In genomic region chr2:3365127-3365526, GRCm38 (mm10) we compare ENCODE assay signal across 24 mouse cellular contexts. TPM values are rescaled to one million over a fixed set of nuclear protein-coding genes. Genes with fewer than 3 reads are reported as not detected.
A peak's percentile ranks its signal among the peaks of the same experiment; 100 is the strongest.
DNase-seq lines count a peak whose midpoint lies in the region; ATAC-seq and TF ChIP-seq lines count a peak whose summit lies in the region.
"Had no signal": no experiment of that assay in that cellular context is flagged by ENCODE, and none has a peak within 500 bp of the region (broad histone marks: within the 10 kb centered on the region; RNA-seq: fewer than 3 reads in every experiment).

No protein-coding gene starts in this region.

- H3K36me3 ChIP-seq in midbrain, embryonic 15.5 days (replicated peaks), result no peaks in the 10 kb centered on the region
- H3K36me3 ChIP-seq in midbrain, embryonic 11.5 days (ENCODE audit: control insufficient read depth, insufficient read depth, low read length), result no peaks in the 10 kb centered on the region
- H3K36me3 ChIP-seq: embryonic facial prominence, embryonic 12.5 days; forebrain, embryonic 12.5 days; heart, embryonic 12.5 days; hindbrain, embryonic 10.5 days; hindbrain, embryonic 15.5 days had no signal

- H3K27ac ChIP-seq in gastrocnemius, adult 2 months, result no peak overlapping the region
- H3K27ac ChIP-seq in midbrain, embryonic 15.5 days, result no peak overlapping the region
- H3K27ac ChIP-seq in midbrain, embryonic 11.5 days (ENCODE audit: low read depth, low read length), result no peak overlapping the region
- H3K27ac ChIP-seq: embryonic facial prominence, embryonic 12.5 days; forebrain, embryonic 12.5 days; hindbrain, embryonic 10.5 days; hindbrain, embryonic 15.5 days had no signal

- no peaks in the 10 kb centered on the region for H3K9me3 ChIP-seq in midbrain, embryonic 15.5 days
- no peaks in the 10 kb centered on the region for H3K9me3 ChIP-seq in midbrain, embryonic 11.5 days (ENCODE audit: control insufficient read depth, low read length)
- H3K9me3 ChIP-seq: embryonic facial prominence, embryonic 12.5 days; forebrain, embryonic 12.5 days; heart, embryonic 12.5 days; hindbrain, embryonic 10.5 days; hindbrain, embryonic 15.5 days had no signal

- no peaks in the 10 kb centered on the region for H3K4me1 ChIP-seq in midbrain, embryonic 15.5 days
- H3K4me1 ChIP-seq in midbrain, embryonic 11.5 days (ENCODE audit: control insufficient read depth, insufficient read depth, low read length), result no peaks in the 10 kb centered on the region
- H3K4me1 ChIP-seq: embryonic facial prominence, embryonic 12.5 days; heart, embryonic 12.5 days; hindbrain, embryonic 10.5 days; hindbrain, embryonic 15.5 days had no signal

- peak; percentile 31; the same call in 1 of the 2 replicates for TF ChIP-seq CTCF in gastrocnemius, adult 2 months (IDR thresholded peaks at IDR 0.05)

- intact Hi-C loops in gastrocnemius, adult 2 months (cut with DNase I), result no loop called here
- intact Hi-C loops in gastrocnemius, postnatal 14 days (cut with DNase I; ENCODE audit: low total_unique reads), result no loop called here
- intact Hi-C loops in left cerebral cortex, postnatal 14 days (cut with DNase I), result no loop called here

- no peaks in the 10 kb centered on the region for H3K27me3 ChIP-seq in midbrain, embryonic 15.5 days (replicated peaks)
- H3K27me3 ChIP-seq in midbrain, embryonic 11.5 days (ENCODE audit: control insufficient read depth, insufficient read depth, low read length), result no peaks in the 10 kb centered on the region
- H3K27me3 ChIP-seq: embryonic facial prominence, embryonic 12.5 days; forebrain, embryonic 12.5 days; hindbrain, embryonic 15.5 days had no signal

- H3K4me2 ChIP-seq in midbrain, embryonic 15.5 days, result no peak overlapping the region
- no peak overlapping the region for H3K4me2 ChIP-seq in midbrain, embryonic 11.5 days
- H3K4me2 ChIP-seq: embryonic facial prominence, embryonic 12.5 days; forebrain, embryonic 12.5 days; heart, embryonic 12.5 days; hindbrain, embryonic 15.5 days had no signal

- no peak overlapping the region for H3K4me3 ChIP-seq in gastrocnemius, adult 2 months
- no peak overlapping the region for H3K4me3 ChIP-seq in midbrain, embryonic 15.5 days
- no peak overlapping the region for H3K4me3 ChIP-seq in midbrain, embryonic 11.5 days (ENCODE audit: low read depth, low read length)
- H3K4me3 ChIP-seq: embryonic facial prominence, embryonic 12.5 days; forebrain, embryonic 12.5 days; heart, embryonic 12.5 days; hindbrain, embryonic 10.5 days; hindbrain, embryonic 15.5 days had no signal

- DNase-seq in gastrocnemius, adult 2 months, result no peak
- no peak for DNase-seq in gastrocnemius, postnatal 14 days
- no peak for DNase-seq in midbrain, embryonic 11.5 days (ENCODE audit: low spot score, missing footprints)
- peak; percentile 65 for DNase-seq in retina, postnatal 1 day
- no peak for DNase-seq in left cerebral cortex, postnatal 14 days (ENCODE audit: low spot score in 2 of 2)
- DNase-seq: adrenal gland, adult 2 months; adrenal gland, postnatal 36 days; cerebellum, adult 11 months; cerebellum, adult 8-10 months; cerebellum, postnatal 14 days; gastrocnemius, postnatal 10 days had no signal

- 0 out of 2 replicates have a peak, but pooled peaks have one; percentile 52 for ATAC-seq in midbrain, embryonic 15.5 days (replicated peaks)
- ATAC-seq in midbrain, embryonic 11.5 days (ENCODE audit: low FRiP score), result no peak
- ATAC-seq: inflammation-experienced regulatory T-cells, adult 6 months had no signal

- 25% methylated on average over 4 of the region's 4 CpGs for WGBS in midbrain, embryonic 15.5 days
- WGBS in midbrain, embryonic 11.5 days, result 46% methylated on average over 4 of the region's 4 CpGs

- no peak overlapping the region for H3K9ac ChIP-seq in midbrain, embryonic 15.5 days
- H3K9ac ChIP-seq in midbrain, embryonic 11.5 days (ENCODE audit: low read length), result no peak overlapping the region
- H3K9ac ChIP-seq: embryonic facial prominence, embryonic 12.5 days; forebrain, embryonic 12.5 days; heart, embryonic 12.5 days; hindbrain, embryonic 15.5 days had no signal

RNA-seq across cellular contexts. Expression of gene Acbd7, which starts 29.2 kb away (rescaled TPM):
- under 1 TPM in 1 of 2 experiments, not detected in 1; 0.64 TPM for total RNA-seq in gastrocnemius, adult 2 months (2021)
- total RNA-seq in gastrocnemius, postnatal 14 days (2021), result under 1 TPM; 0.43 to 0.64 TPM
- 1.6 and 2.8 TPM in 2 replicates for polyA plus RNA-seq in midbrain, embryonic 15.5 days (2015; fragmentation: Nextera tagmentation; extraction: Ambion mirVana)
- polyA plus RNA-seq in midbrain, embryonic 11.5 days (2014; fragmentation: Nextera tagmentation; extraction: Ambion mirVana), result 0.66 and 0.68 TPM in 2 replicates
- 1 to 10 TPM in 1 of 2 experiments, not detected in 1; 1.2 TPM for total RNA-seq in left cerebral cortex, postnatal 14 days (2021)
- total RNA-seq: adrenal gland, adult 2 months; adrenal gland, postnatal 36 days had no signal
- polyA plus RNA-seq: adrenal gland, adult 2 months; hindbrain, embryonic 10.5 days; inflammation-experienced regulatory T-cells, adult 6 months had no signal

RNA-seq across cellular contexts. Expression of gene Olah, which starts 31.9 kb away (rescaled TPM):
- not detected for total RNA-seq in gastrocnemius, adult 2 months (2021)
- not detected for total RNA-seq in gastrocnemius, postnatal 14 days (2021)
- not detected in 2 replicates for polyA plus RNA-seq in midbrain, embryonic 15.5 days (2015; fragmentation: Nextera tagmentation; extraction: Ambion mirVana)
- polyA plus RNA-seq in midbrain, embryonic 11.5 days (2014; fragmentation: Nextera tagmentation; extraction: Ambion mirVana), result not detected in 2 replicates
- total RNA-seq in left cerebral cortex, postnatal 14 days (2021), result not detected
- total RNA-seq: common myeloid progenitor, adult 5-6 weeks; ES-E14; gastrocnemius, postnatal 10 days; heart, adult 8-10 months; heart, postnatal 25 days had no signal
- polyA plus RNA-seq: adrenal gland, adult 2 months; embryonic facial prominence, embryonic 12.5 days; forebrain, embryonic 12.5 days; gonadal fat pad, adult 2 months; heart, embryonic 12.5 days; heart, embryonic 16.5 days; hindbrain, embryonic 10.5 days; hindbrain, embryonic 15.5 days; inflammation-experienced regulatory T-cells, adult 6 months had no signal

RNA-seq across cellular contexts. Expression of gene Rpp38, which starts 32.7 kb away (rescaled TPM):
- total RNA-seq in gastrocnemius, adult 2 months (2021), result 1 to 10 TPM; 6.8 to 7.3 TPM
- 1 to 10 TPM; 5.2 to 5.6 TPM for total RNA-seq in gastrocnemius, postnatal 14 days (2021)
- 9.7 and 10.9 TPM in 2 replicates for polyA plus RNA-seq in midbrain, embryonic 15.5 days (2015; fragmentation: Nextera tagmentation; extraction: Ambion mirVana)
- 24.9 and 25.6 TPM in 2 replicates for polyA plus RNA-seq in midbrain, embryonic 11.5 days (2014; fragmentation: Nextera tagmentation; extraction: Ambion mirVana)
- total RNA-seq in left cerebral cortex, postnatal 14 days (2021), result 1 to 10 TPM; 7.9 to 8.4 TPM

RNA-seq across cellular contexts. Expression of gene Meig1, which starts 57.3 kb away (rescaled TPM):
- not detected for total RNA-seq in gastrocnemius, adult 2 months (2021)
- total RNA-seq in gastrocnemius, postnatal 14 days (2021), result not detected
- polyA plus RNA-seq in midbrain, embryonic 15.5 days (2015; fragmentation: Nextera tagmentation; extraction: Ambion mirVana), result 5.1 and 6.9 TPM in 2 replicates
- 0.61 TPM in 1 of 2 replicates, not detected in the other for polyA plus RNA-seq in midbrain, embryonic 11.5 days (2014; fragmentation: Nextera tagmentation; extraction: Ambion mirVana)
- total RNA-seq in left cerebral cortex, postnatal 14 days (2021), result 1 to 10 TPM; 2.0 to 3.6 TPM
- total RNA-seq: adrenal gland, adult 2 months; common myeloid progenitor, adult 5-6 weeks; ES-E14 had no signal
- polyA plus RNA-seq: adrenal gland, adult 2 months; embryonic facial prominence, embryonic 12.5 days; heart, embryonic 12.5 days; inflammation-experienced regulatory T-cells, adult 6 months had no signal

RNA-seq across cellular contexts. Expression of gene Dclre1c, which starts 58.8 kb away (rescaled TPM):
- 1 to 10 TPM; 2.3 to 3.5 TPM for total RNA-seq in gastrocnemius, adult 2 months (2021)
- total RNA-seq in gastrocnemius, postnatal 14 days (2021), result 1 to 10 TPM; 2.0 to 2.2 TPM
- polyA plus RNA-seq in midbrain, embryonic 15.5 days (2015; fragmentation: Nextera tagmentation; extraction: Ambion mirVana), result 9.5 and 9.6 TPM in 2 replicates
- polyA plus RNA-seq in midbrain, embryonic 11.5 days (2014; fragmentation: Nextera tagmentation; extraction: Ambion mirVana), result 8.1 TPM in 2 replicates
- total RNA-seq in left cerebral cortex, postnatal 14 days (2021), result 10 to 100 TPM; 10.1 to 10.8 TPM
